Mouse (Mus musculus) spleen, adult 2 months (tissue): Measurements from ENCODE around the gene Fzr1.

ENCODE experiments used
- CTCF ChIP-seq: fragments of 200-500 bp; IDR thresholded peaks from 2 replicates; pipeline ENCODE4 v1.5.1; 2011; ENCODE audit warnings: mild to moderate bottlenecking, inconsistent platforms; ENCODE audit not compliant: insufficient read depth, insufficient read length, insufficient replicate concordance; ENCODE audit errors: extremely low read depth
- POLR2A ChIP-seq: fragments of 200-500 bp; IDR thresholded peaks from 2 replicates; pipeline ENCODE4 v1.6.1; 2011; ENCODE audit warnings: low read depth, low read length, inconsistent platforms

DNA sequence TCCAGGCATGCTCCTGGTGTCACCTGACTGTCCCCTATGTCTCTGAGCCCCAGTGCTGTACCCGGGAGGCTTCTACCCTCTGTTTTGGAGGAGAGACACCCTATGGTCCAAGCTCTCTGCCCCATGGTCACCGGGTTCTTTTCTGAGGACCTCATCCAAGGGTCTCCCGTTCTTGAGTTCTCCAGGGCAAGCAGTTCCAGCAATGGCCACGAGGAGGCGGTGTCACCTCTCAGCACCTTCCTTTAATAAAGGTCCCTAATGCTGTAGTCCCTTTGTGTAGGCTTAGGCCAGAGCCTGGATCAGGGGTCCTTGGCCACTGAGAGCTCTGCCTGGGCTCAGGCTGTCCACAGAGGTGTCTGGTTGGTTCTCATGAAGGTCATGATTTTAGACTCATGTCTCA is 16.8 kb upstream of the Fzr1 start:
- TF ChIP-seq POLR2A = no peak
- peak; percentile 88; the same call in 1 of the 2 replicates for TF ChIP-seq CTCF
